Mouse (Mus musculus): ENCODE data around the gene Edf1.

The Edf1 gene

DNA sequence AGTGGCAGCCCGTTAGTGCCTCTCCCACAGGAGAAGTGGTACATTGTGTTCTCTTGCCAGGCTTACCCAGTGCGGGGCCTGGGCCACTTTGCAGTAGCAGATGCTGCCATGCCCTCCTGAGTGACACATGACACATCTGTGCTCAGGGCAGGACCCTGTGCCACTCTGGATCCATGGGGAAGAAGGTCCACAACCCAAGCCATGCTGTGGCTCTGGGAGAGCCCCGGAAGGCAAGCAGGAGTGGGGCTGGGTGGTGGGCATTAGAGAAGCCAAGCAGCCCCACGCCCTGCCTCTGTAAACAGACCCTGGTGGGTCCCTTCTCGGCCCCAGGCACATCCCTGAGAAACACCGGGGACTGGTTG, 25.5 kb downstream of the Edf1 start:
- DNase-seq = no peak

- DNase-seq = no peak
Measured at GRCm38 (mm10) chr2:25583571-25583970, 25.9 kb downstream of the Edf1 start.

GRCm38 (mm10) chr2:25584152-25584551, 26.5 kb downstream of the Edf1 start:
- DNase-seq = no peak

DNA sequence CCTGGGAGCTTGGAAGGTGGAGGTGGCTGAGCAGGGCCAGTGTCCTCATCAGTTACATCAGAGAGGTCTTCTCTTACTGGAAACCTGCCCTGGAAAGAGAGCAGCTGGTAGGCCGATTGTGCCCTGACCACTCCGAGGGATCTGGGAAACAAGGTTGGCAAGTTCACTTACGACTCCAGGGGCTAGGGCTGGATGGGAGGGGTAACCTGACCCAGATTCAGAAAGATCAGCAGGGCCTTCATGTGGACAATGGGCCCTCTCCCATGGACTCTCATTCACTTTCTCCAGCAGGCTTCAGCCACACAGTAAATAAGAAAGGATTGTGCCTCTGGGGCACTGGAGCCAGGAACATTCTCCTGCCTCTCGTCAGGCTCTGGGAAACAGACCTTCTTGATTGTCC, 27.2 kb downstream of the Edf1 start:
- no peak for DNase-seq

DNA sequence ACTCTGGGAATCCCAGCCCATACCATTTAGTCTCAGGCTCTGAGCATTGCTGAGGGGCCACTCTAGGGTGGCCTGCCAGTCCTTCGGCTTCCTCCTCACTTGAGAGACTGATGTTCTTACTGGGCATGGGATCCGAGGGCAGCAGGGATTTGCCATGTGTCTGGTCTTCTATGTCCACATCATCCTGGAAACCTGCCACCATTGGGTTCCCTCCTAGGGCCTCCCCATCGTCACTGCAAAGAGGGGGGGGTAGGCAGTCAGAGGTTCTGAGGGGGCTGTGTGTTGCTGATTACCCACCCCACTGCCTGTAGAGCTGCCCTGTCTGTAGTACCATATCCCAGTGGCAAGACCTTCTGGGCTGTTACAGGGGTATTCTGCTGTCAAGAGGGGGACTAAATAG, 28.0 kb downstream of the Edf1 start:
- DNase-seq = no peak

DNA sequence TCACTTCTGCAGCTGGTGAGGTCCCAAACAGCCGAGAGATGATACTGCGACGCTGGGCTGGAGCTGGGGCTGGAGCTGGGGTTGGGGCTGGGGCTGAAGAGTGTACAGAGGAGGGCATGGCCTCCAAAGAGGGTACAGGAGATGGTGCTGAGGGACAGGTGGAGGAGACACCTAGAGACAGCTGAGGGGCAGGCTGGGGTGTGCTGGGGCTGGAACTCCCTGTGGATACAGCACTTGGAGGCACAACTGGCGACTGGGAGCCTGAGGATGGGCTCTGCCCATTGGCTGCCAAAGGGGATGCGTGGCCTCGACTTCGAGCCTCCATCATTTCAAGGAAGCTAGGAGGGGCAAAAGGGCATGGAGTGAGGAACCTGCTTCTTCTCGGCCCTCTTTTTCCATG, 29.6 kb downstream of the Edf1 start:
- no peak for DNase-seq

DNA sequence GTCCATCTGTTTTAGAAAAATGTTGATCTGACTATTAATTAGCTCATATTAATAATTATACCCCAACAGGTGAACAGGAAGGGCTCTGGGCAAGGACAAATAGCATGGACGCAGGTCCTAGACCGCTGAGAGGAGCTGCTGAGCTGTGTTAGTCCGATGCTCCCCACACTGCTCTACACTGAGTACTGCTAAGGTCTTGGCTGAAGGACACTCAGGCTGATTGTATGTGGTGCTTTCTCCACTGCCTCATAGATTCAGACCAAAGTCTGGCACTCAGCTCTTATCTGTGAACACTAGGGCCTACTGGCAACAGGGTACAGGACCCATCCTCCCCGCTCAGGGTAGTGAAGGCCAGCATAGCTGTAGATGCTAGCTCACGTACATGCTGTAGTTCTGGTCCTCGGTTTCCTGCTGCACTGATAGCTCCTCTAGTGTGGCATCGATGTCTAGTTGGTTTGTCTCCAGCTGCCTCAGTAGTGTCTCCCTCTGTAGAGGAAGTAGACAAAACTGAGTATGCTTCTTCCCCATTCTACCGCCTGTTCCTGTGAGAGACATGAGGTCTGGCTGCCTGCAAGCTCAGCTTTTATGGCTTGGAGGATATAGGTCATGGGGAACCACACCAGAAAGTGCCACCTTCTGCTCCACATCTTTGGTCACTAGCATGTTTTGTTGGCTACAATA, 30.7 kb downstream of the Edf1 start:
- no peak for DNase-seq

- no peak for DNase-seq
Measured at GRCm38 (mm10) chr2:25591863-25592262, 34.2 kb downstream of the Edf1 start.

DNA sequence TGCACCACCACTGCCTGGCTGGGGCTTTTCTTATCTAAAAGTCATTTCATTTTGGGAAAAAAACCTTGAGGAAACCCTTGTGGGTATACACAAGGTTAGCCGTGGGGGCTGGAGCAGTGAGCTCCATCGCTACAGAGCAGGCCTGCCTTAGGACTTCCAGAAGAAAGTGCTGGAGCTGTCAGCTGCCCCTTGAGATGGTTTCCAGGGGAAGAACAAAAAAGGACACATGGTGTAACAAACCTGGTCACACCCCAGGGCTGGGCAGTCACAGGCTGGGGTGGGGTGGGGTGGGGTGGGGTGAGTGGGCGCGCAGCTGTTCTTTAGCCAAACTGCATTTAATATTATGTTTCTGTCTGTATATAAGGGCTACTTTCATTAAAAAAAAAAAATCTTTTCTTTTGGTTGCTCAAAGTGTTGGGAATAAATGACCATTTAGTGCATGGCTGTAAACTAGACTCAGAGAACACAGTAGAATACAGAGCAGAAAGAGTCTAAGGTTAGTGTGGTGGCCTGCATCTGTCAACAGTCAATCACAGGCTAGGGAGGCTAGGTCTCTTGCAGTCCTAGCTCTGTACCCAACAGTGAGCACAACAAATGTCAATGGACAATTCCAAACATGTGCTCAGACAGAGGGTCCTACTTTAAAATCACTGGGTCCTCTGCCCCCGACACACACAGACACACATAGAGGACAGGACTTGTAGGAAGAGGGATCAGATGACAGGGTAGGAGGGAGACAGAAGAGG, 39.3 kb downstream of the Edf1 start:
- DNase-seq = no peak

GRCm38 (mm10) chr2:25598749-25599148, 41.1 kb downstream of the Edf1 start:
- no peak for DNase-seq

- no peak for DNase-seq
Measured at GRCm38 (mm10) chr2:25600037-25600436, 42.4 kb downstream of the Edf1 start.

- DNase-seq = no peak
Measured at GRCm38 (mm10) chr2:25602526-25602925, 44.9 kb downstream of the Edf1 start.

DNA sequence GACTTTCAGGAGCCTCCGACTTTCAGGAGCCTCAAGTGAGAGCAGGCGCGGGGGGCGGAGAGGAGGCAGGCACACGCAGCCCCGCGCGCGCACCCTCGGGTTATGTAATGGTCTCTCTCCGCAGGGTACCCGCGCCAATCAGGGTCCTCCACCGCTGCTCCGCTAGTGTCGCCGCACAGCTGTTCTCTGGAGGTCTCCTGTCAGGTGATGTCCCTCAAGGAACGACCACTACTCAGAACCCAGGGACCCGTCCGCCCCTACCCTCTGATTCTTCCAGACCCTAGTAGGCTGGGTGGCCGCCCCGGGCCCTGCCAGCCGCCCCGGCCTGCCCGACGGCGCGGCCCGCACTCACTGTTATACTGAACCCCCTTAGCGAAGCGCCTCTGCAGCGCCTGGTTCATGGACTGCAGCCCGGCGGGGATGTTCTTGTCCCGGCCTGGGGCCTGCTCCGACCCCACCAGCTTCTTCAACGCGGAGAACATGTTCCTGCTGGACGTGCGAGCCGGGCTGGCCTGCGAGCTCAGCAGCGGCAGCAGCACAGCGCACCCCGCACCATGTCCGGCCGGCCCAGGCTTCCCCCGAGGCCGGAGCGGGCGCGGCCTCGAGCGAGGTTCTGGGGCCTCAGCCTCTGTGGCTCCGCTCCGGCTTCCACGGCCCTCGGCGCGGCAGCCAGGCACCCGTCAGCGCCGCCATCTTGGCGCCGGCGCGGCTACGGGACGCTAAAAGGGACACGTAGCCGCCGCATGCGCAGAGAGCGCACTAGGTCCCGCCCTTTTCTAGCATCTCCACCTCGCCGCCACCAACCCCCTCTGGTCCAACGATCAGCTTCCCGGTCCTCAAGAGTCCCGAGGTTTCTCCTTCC, 50.3 kb downstream of the Edf1 start, which contains the start of gene Rabl6:
TSS of gene Rabl6 (minus strand) at position 761 of the 862 bp plus-strand sequence.
- peak; percentile 90 for DNase-seq

DNA sequence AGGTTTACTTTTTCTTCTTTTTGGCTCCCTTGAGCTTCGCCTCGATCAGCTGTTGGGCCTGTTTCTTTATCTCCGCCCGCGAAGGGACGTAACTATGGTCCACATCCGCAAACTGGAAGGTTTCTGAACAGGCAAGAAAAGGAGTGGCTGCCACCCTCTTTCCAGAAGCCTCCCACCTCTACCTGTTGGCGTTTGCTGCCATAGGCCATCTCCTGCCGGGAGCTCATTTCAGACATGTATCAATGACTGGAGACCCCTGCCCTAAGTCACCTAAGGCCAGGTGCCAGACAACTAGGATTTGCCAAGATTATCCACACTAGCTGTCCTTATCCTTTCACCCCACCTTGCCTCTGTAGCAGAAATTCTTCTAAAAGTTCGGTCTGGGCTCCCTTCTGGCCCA, 51.0 kb downstream of the Edf1 start:
- no peak for DNase-seq
